Mouse (Mus musculus) C2C12 (cell line): ENCODE data around the gene Pafah1b1. TPM values are rescaled to one million over a fixed set of nuclear protein-coding genes. Genes with fewer than 3 reads are reported as not detected.
A peak's percentile ranks its signal among the peaks of the same experiment; 100 is the strongest.

Experiments
- H3K27me3 ChIP-seq: one replicate; pipeline ENCODE4 v1.6.1; 2011; ENCODE audit not compliant: control insufficient read depth, insufficient read depth, insufficient read length
- H3K36me3 ChIP-seq: one replicate; pipeline ENCODE4 v1.6.1; 2011; ENCODE audit not compliant: control insufficient read depth, insufficient read depth
- H3K4me3 ChIP-seq: one replicate; pipeline ENCODE4 v1.5.1; 2011; ENCODE audit warnings: mild to moderate bottlenecking, control low read depth; ENCODE audit not compliant: poor library complexity, insufficient read depth, severe bottlenecking
- H3K79me2 ChIP-seq: one replicate; pipeline ENCODE4 v1.6.1; 2011; ENCODE audit not compliant: control insufficient read depth, insufficient read depth
- H3K79me3 ChIP-seq: one replicate; pipeline ENCODE4 v1.6.1; 2011; ENCODE audit warnings: low read depth, control low read depth
- H3ac ChIP-seq: one replicate; pipeline ENCODE3; 2011; ENCODE audit warnings: low read depth; ENCODE audit not compliant: control insufficient read depth, insufficient read length
- CEBPB ChIP-seq: IDR thresholded peaks from one replicate; pipeline ENCODE4 v1.6.1; 2011; ENCODE audit warnings: low read depth, mild to moderate bottlenecking, control low read depth, moderate library complexity
- CTCF ChIP-seq: IDR thresholded peaks from one replicate; pipeline ENCODE4 v1.5.1; 2011; ENCODE audit not compliant: control insufficient read depth, insufficient read depth, insufficient read length
- FOSL1 ChIP-seq: IDR thresholded peaks from one replicate; pipeline ENCODE4 v1.8.0; 2011; ENCODE audit warnings: mild to moderate bottlenecking, low read length; ENCODE audit not compliant: poor library complexity, insufficient read depth, severe bottlenecking
- MAX ChIP-seq: IDR thresholded peaks from one replicate; pipeline ENCODE4 v1.6.1; 2011; ENCODE audit warnings: mild to moderate bottlenecking, control low read depth
- MYOD1 ChIP-seq: IDR thresholded peaks from one replicate; pipeline ENCODE4 v1.6.1; 2011; ENCODE audit warnings: low read depth; ENCODE audit not compliant: control insufficient read depth, insufficient read length
- MYOG ChIP-seq: IDR thresholded peaks from one replicate; pipeline ENCODE4 v1.6.1; 2011; ENCODE audit not compliant: control insufficient read depth, insufficient read length; ENCODE audit errors: extremely low read depth
- USF1 ChIP-seq: IDR thresholded peaks from one replicate; pipeline ENCODE4 v1.6.1; 2011; ENCODE audit warnings: low read depth, mild to moderate bottlenecking, control low read depth, moderate library complexity
- polyA plus RNA-seq: library from polyadenylated mRNA; unstranded; fragments of >200 nt; fragmentation: generic; extraction: Trizol; gene quantifications from one replicate; pipeline ENCODE4 v1.2.1, GENCODE M21; 2012; ENCODE audit warnings: missing spikeins

Pafah1b1 gene
- polyA plus RNA-seq, 1 experiment, result 30.8 TPM

GRCm38 (mm10) chr11:74652791-74653191 lies 71.7 kb downstream of the Pafah1b1 start:
- H3K27me3 ChIP-seq, result no peaks in the 10 kb centered on the region
- peaks cover 76% of the 10 kb centered on the region for H3K79me3 ChIP-seq
- peaks cover 86% of the 10 kb centered on the region for H3K79me2 ChIP-seq
- H3K36me3 ChIP-seq, result peaks cover 52% of the 10 kb centered on the region
- TF ChIP-seq CTCF (no peak), MAX (no peak), FOSL1 (no peak), MYOD1 (no peak), USF1 (no peak), MYOG (no peak), CEBPB (no peak)
- H3K4me3 ChIP-seq, result no peak overlapping the region
- no peak overlapping the region for H3ac ChIP-seq

- Histone ChIP-seq H3K36me3 (peaks cover 34% of the 10 kb centered on the region), H3K27me3 (no peaks in the 10 kb centered on the region), H3K4me3 (peak overlapping the region; percentile 96), H3K79me3 (peaks cover 60% of the 10 kb centered on the region), H3K79me2 (peaks cover 64% of the 10 kb centered on the region), H3ac (peak overlapping the region; percentile 41)
- TF ChIP-seq MAX (no peak), CEBPB (no peak), USF1 (no peak), MYOD1 (no peak), CTCF (no peak), FOSL1 (no peak), MYOG (no peak)
These were observed 73.8 kb downstream of the Pafah1b1 start for GRCm38 (mm10) chr11:74650576-74651100.

- Histone ChIP-seq H3ac (peak overlapping the region; percentile 95), H3K4me3 (peak overlapping the region; percentile 96), H3K79me2 (peaks cover 57% of the 10 kb centered on the region), H3K79me3 (peaks cover 52% of the 10 kb centered on the region), H3K27me3 (no peaks in the 10 kb centered on the region), H3K36me3 (peaks cover 34% of the 10 kb centered on the region)
- TF ChIP-seq USF1, result no peak
- TF ChIP-seq MYOG, result no peak
- TF ChIP-seq MAX, result no peak
- TF ChIP-seq FOSL1, result no peak
- no peak for TF ChIP-seq CTCF
- TF ChIP-seq MYOD1, result no peak
- no peak for TF ChIP-seq CEBPB
These were observed 74.6 kb downstream of the Pafah1b1 start for GRCm38 (mm10) chr11:74649647-74650551.

GRCm38 (mm10) chr11:74649095-74649646 lies 75.3 kb downstream of the Pafah1b1 start, which contains the start of gene Cluh:
Cluh (plus strand) TSS chr11:74649495.
- Histone ChIP-seq H3K36me3 (peaks cover 28% of the 10 kb centered on the region), H3ac (peak within 1 kb of the TSS; percentile 95), H3K79me2 (peaks cover 49% of the 10 kb centered on the region), H3K4me3 (peak within 1 kb of the TSS; percentile 96), H3K27me3 (no peaks in the 10 kb centered on the region), H3K79me3 (peaks cover 45% of the 10 kb centered on the region)
- peak; percentile 75 for TF ChIP-seq USF1
- TF ChIP-seq MYOD1, result no peak
- TF ChIP-seq CTCF, result no peak
- TF ChIP-seq MAX, result peak; percentile 83

GRCm38 (mm10) chr11:74648676-74649075 lies 75.8 kb downstream of the Pafah1b1 start:
- no peak overlapping the region for H3ac ChIP-seq
- H3K79me2 ChIP-seq, result peaks cover 44% of the 10 kb centered on the region
- TF ChIP-seq FOSL1, result no peak
- no peak for TF ChIP-seq CTCF
- no peak for TF ChIP-seq USF1
- TF ChIP-seq MYOG, result no peak
- TF ChIP-seq MYOD1, result no peak
- TF ChIP-seq CEBPB, result no peak
- TF ChIP-seq MAX, result no peak
- H3K79me3 ChIP-seq, result peaks cover 40% of the 10 kb centered on the region
- H3K4me3 ChIP-seq, result peak overlapping the region; percentile 96
- peaks cover 25% of the 10 kb centered on the region for H3K36me3 ChIP-seq
- H3K27me3 ChIP-seq, result no peaks in the 10 kb centered on the region

GRCm38 (mm10) chr11:74647966-74648365 lies 76.5 kb downstream of the Pafah1b1 start:
- Histone ChIP-seq H3K27me3 (no peaks in the 10 kb centered on the region), H3K4me3 (no peak overlapping the region), H3K79me2 (peaks cover 37% of the 10 kb centered on the region), H3K36me3 (peaks cover 18% of the 10 kb centered on the region), H3ac (no peak overlapping the region), H3K79me3 (peaks cover 33% of the 10 kb centered on the region)
- no peak for TF ChIP-seq CEBPB
- no peak for TF ChIP-seq CTCF
- no peak for TF ChIP-seq MYOG
- TF ChIP-seq MAX, result no peak
- TF ChIP-seq USF1, result no peak
- no peak for TF ChIP-seq FOSL1
- no peak for TF ChIP-seq MYOD1
